Mouse (Mus musculus) brain, embryonic 14.5 days (tissue): ENCODE measurements around the gene Dnase1l3.

Source experiments
- CTCF ChIP-seq: fragments of 200-500 bp; IDR thresholded peaks from 2 replicates; pipeline ENCODE4 v1.5.1; 2012; ENCODE audit warnings: inconsistent platforms, mild to moderate bottlenecking, moderate library complexity, borderline replicate concordance; ENCODE audit not compliant: insufficient read depth, insufficient read length; ENCODE audit errors: extremely low read depth
- POLR2A ChIP-seq: fragments of 200-500 bp; IDR thresholded peaks from 2 replicates; pipeline ENCODE4 v1.6.1; 2012; ENCODE audit warnings: mild to moderate bottlenecking, inconsistent platforms, borderline replicate concordance; ENCODE audit not compliant: poor library complexity, insufficient read depth, insufficient read length, severe bottlenecking; ENCODE audit errors: extremely low read depth

- TF ChIP-seq CTCF (no peak), POLR2A (no peak)
These were observed 53.0 kb downstream of the Dnase1l3 start for GRCm38 (mm10) chr14:7941413-7941812.
